Mouse (Mus musculus) heart, postnatal 4 days (tissue): ENCODE results near the gene Ifne. TPM values are rescaled to one million over a fixed set of nuclear protein-coding genes. Genes with fewer than 3 reads are reported as not detected.
"Not testable (repeated sequence)": the region's sequence is repeated elsewhere in the genome, so short reads cannot be mapped to it uniquely, and the experiment has no call there.

Experiments used
- DNase-seq: peaks from one replicate; pipeline ENCODE4 v3.0.0; 2021
- microRNA-seq, 2 experiments: library from miRNA; unstranded; fragments of <30 nt; microRNA quantifications; one replicate each; pipeline ENCODE4 v1.2.0; 2021 to 2022
- total RNA-seq, 2 experiments: library from RNA; stranded (reverse); gene quantifications; 2 replicates each; pipeline ENCODE4 v1.2.3; 2021

Gene Ifne
- total RNA-seq, 2 experiments from 2014 or later, result not detected

- peak; percentile 85 for DNase-seq
Measured at GRCm38 (mm10) chr4:88867366-88867925, 12.6 kb downstream of the Ifne start.

GRCm38 (mm10) chr4:88865011-88865569 lies 14.9 kb downstream of the Ifne start:
- no peak for DNase-seq

- no peak for DNase-seq
Measured at GRCm38 (mm10) chr4:88864599-88864998, 15.4 kb downstream of the Ifne start.

- no peak for DNase-seq
Measured at GRCm38 (mm10) chr4:88863309-88863708, 16.7 kb downstream of the Ifne start.

- DNase-seq, result no peak
Measured at GRCm38 (mm10) chr4:88859214-88859613, 20.8 kb downstream of the Ifne start.

GRCm38 (mm10) chr4:88851026-88851763 lies 28.8 kb downstream of the Ifne start:
- DNase-seq, result no peak

- DNase-seq, result no peak
Measured at GRCm38 (mm10) chr4:88849698-88850097, 30.3 kb downstream of the Ifne start, which contains the start of gene Ifna1. Ifna1 (plus strand) TSS chr4:88850087.

- DNase-seq, result no peak
Measured at GRCm38 (mm10) chr4:88845334-88845733, 34.7 kb downstream of the Ifne start.

- no peak for DNase-seq
Measured at GRCm38 (mm10) chr4:88841438-88841911, 38.5 kb downstream of the Ifne start, which contains the start of gene Ifna4. Ifna4 (plus strand) TSS chr4:88841861.

GRCm38 (mm10) chr4:88840058-88840457 lies 39.9 kb downstream of the Ifne start:
- DNase-seq, result no peak

- DNase-seq, result peak; percentile 12
Measured at GRCm38 (mm10) chr4:88838828-88839227, 41.2 kb downstream of the Ifne start.

- not testable (repeated sequence) for DNase-seq
Measured at GRCm38 (mm10) chr4:88835225-88835624, 44.8 kb downstream of the Ifne start, which contains the start of gene Ifna5. Ifna5 (plus strand) TSS chr4:88835525.

- peak; percentile 21 for DNase-seq
Measured at GRCm38 (mm10) chr4:88830523-88830922, 49.5 kb downstream of the Ifne start.

Small RNA genes lying within 50 kb of the gene (microRNA-seq; reads per million reads assigned to microRNA genes)
- gene Mir31, result 179 to 207 reads per million in 2 experiments

Other genes starting within 250 kb of the Ifne start
- not detected for gene C87499, start 245.8 kb downstream of the Ifne start, total RNA-seq
- gene Ifna13, start 235.7 kb downstream of the Ifne start, total RNA-seq, result not detected
- not detected for gene Ifna16, start 203.3 kb downstream of the Ifne start, total RNA-seq
- gene Ifna2, start 196.3 kb downstream of the Ifne start, total RNA-seq, result not detected
- gene Ifnab, start 188.8 kb downstream of the Ifne start, total RNA-seq, result not detected
- gene Gm26566, start 158.4 kb downstream of the Ifne start, total RNA-seq, result under 1 TPM; 0.36 to 0.52 TPM
- 10 to 100 TPM; 89.6 to 91.9 TPM for gene Klhl9, start 157.7 kb downstream of the Ifne start, total RNA-seq
- not detected for gene Gm13271, start 125.3 kb downstream of the Ifne start, total RNA-seq
- gene Gm13283, start 120.1 kb downstream of the Ifne start, total RNA-seq, result not detected
- gene Gm13290, start 106.4 kb downstream of the Ifne start, total RNA-seq, result not detected
- gene Gm13289, start 103.3 kb downstream of the Ifne start, total RNA-seq, result not detected
- gene Gm13272, start 100.4 kb downstream of the Ifne start, total RNA-seq, result not detected
- under 1 TPM in 1 of 2 experiments, not detected in 1; 0.23 TPM for gene Ifnz, start 98.1 kb downstream of the Ifne start, total RNA-seq
- gene Gm13276, start 94.5 kb downstream of the Ifne start, total RNA-seq, result not detected
- gene Gm13277, start 91.6 kb downstream of the Ifne start, total RNA-seq, result not detected
- not detected for gene Gm13278, start 88.7 kb downstream of the Ifne start, total RNA-seq
- gene Gm13275, start 85.7 kb downstream of the Ifne start, total RNA-seq, result not detected
- gene Gm13279, start 82.8 kb downstream of the Ifne start, total RNA-seq, result not detected
- gene Gm13285, start 80.5 kb downstream of the Ifne start, total RNA-seq, result under 1 TPM in 1 of 2 experiments, not detected in 1; 0.31 TPM
- not detected for gene Gm13287, start 76.9 kb downstream of the Ifne start, total RNA-seq
- gene Gm13288, start 74.7 kb downstream of the Ifne start, total RNA-seq, result under 1 TPM in 1 of 2 experiments, not detected in 1; 0.14 TPM
- not detected for gene Ifna7, start 64.0 kb downstream of the Ifne start, total RNA-seq
- gene Ifna11, start 60.2 kb downstream of the Ifne start, total RNA-seq, result not detected
- not detected for gene Ifna6, start 52.8 kb downstream of the Ifne start, total RNA-seq
- not detected for gene Ifna5, start 44.7 kb downstream of the Ifne start, total RNA-seq
- gene Ifna4, start 38.3 kb downstream of the Ifne start, total RNA-seq, result not detected
- gene Ifna1, start 30.1 kb downstream of the Ifne start, total RNA-seq, result not detected